Mouse (Mus musculus): ENCODE results near the gene Sft2d1.
"Not testable (repeated sequence)": the region's sequence is repeated elsewhere in the genome, so short reads cannot be mapped to it uniquely, and the experiment has no call there.

Gene Sft2d1

GRCm38 (mm10) chr17:8302772-8303438 lies 8.0 kb upstream of the Sft2d1 start:
- no peak for DNase-seq (ENCODE audit: low spot score in 2 of 2)

GRCm38 (mm10) chr17:8303671-8304070 lies 7.2 kb upstream of the Sft2d1 start:
- DNase-seq (ENCODE audit: low spot score in 2 of 2), result no peak

GRCm38 (mm10) chr17:8305801-8306200 lies 5.1 kb upstream of the Sft2d1 start:
- no peak for DNase-seq (ENCODE audit: low spot score in 2 of 2)

- DNase-seq (ENCODE audit: low spot score in 2 of 2), result no peak
These were observed 849 bp downstream of the Sft2d1 start for GRCm38 (mm10) chr17:8311751-8312150.

GRCm38 (mm10) chr17:8313976-8314375 lies 3.1 kb downstream of the Sft2d1 start:
- DNase-seq (ENCODE audit: low spot score in 2 of 2), result no peak

GRCm38 (mm10) chr17:8316251-8316650 lies 5.3 kb downstream of the Sft2d1 start:
- DNase-seq (ENCODE audit: low spot score in 2 of 2), result no peak

GRCm38 (mm10) chr17:8326877-8327276 lies 16.0 kb downstream of the Sft2d1 start:
- not testable (repeated sequence) for DNase-seq (ENCODE audit: low spot score in 2 of 2)

GRCm38 (mm10) chr17:8328511-8329174 lies 17.7 kb downstream of the Sft2d1 start:
- no peak for DNase-seq (ENCODE audit: low spot score in 2 of 2)

- DNase-seq (ENCODE audit: low spot score in 2 of 2), result no peak
These were observed 19.7 kb downstream of the Sft2d1 start for GRCm38 (mm10) chr17:8330602-8331001.

GRCm38 (mm10) chr17:8337159-8337558 lies 26.3 kb downstream of the Sft2d1 start, which contains the start of gene Prr18:
Prr18 (plus strand) TSS chr17:8337459.
- not testable (repeated sequence) for DNase-seq (ENCODE audit: low spot score in 2 of 2)

- DNase-seq (ENCODE audit: low spot score in 2 of 2), result no peak
These were observed 28.9 kb downstream of the Sft2d1 start for GRCm38 (mm10) chr17:8339666-8340374.

GRCm38 (mm10) chr17:8340407-8341359 lies 29.8 kb downstream of the Sft2d1 start:
- no peak for DNase-seq (ENCODE audit: low spot score in 2 of 2)

- no peak for DNase-seq (ENCODE audit: low spot score in 2 of 2)
These were observed 30.6 kb downstream of the Sft2d1 start for GRCm38 (mm10) chr17:8341360-8341963.

- DNase-seq (ENCODE audit: low spot score in 2 of 2), result no peak
These were observed 31.8 kb downstream of the Sft2d1 start for GRCm38 (mm10) chr17:8342706-8343105.

GRCm38 (mm10) chr17:8343416-8343815 lies 32.5 kb downstream of the Sft2d1 start:
- DNase-seq (ENCODE audit: low spot score in 2 of 2), result no peak

GRCm38 (mm10) chr17:8347765-8348285 lies 36.9 kb downstream of the Sft2d1 start:
- DNase-seq (ENCODE audit: low spot score in 2 of 2), result no peak

GRCm38 (mm10) chr17:8348941-8349340 lies 38.0 kb downstream of the Sft2d1 start:
- DNase-seq (ENCODE audit: low spot score in 2 of 2), result no peak

- no peak for DNase-seq (ENCODE audit: low spot score in 2 of 2)
These were observed 40.2 kb downstream of the Sft2d1 start for GRCm38 (mm10) chr17:8351088-8351487.

- DNase-seq (ENCODE audit: low spot score in 2 of 2), result no peak
These were observed 44.8 kb downstream of the Sft2d1 start, which contains the start of gene T2 for GRCm38 (mm10) chr17:8355692-8356091. T2 (plus strand) TSS chr17:8355992.

GRCm38 (mm10) chr17:8357498-8357897 lies 46.6 kb downstream of the Sft2d1 start:
- no peak for DNase-seq (ENCODE audit: low spot score in 2 of 2)

GRCm38 (mm10) chr17:8360876-8361275 lies 50.0 kb downstream of the Sft2d1 start:
- no peak for DNase-seq (ENCODE audit: low spot score in 2 of 2)

All from spleen, postnatal 14 days (tissue).